Mouse (Mus musculus) stomach, embryonic 14.5 days (tissue): Measurements from ENCODE around the gene Gpatch4. TPM values are rescaled to one million over a fixed set of nuclear protein-coding genes. Genes with fewer than 3 reads are reported as not detected.

Source experiments
- ATAC-seq: fragments of 200-750 bp; cut with Nextera tagmentation; 2 replicates; pipeline ENCODE4 v1.8.0; 2017; ENCODE audit warnings: low read depth, moderate TSS enrichment; ENCODE audit not compliant: insufficient number of reproducible peaks, insufficient read depth, low FRiP score
- H3K27ac ChIP-seq: fragments of 300-500 bp; sonication (generic); 2 replicates; pipeline ENCODE4 v1.5.1; 2014; ENCODE audit warnings: mild to moderate bottlenecking, low read length, moderate library complexity, mixed read lengths
- H3K27me3 ChIP-seq: fragments of 300-500 bp; sonication (generic); 2 replicates; pipeline ENCODE4 v1.6.1; 2014; ENCODE audit warnings: low read length, control low read depth, mixed read lengths; ENCODE audit not compliant: control insufficient read depth, insufficient read depth
- H3K36me3 ChIP-seq: fragments of 300-500 bp; sonication (generic); 2 replicates; pipeline ENCODE4 v1.6.1; 2014; ENCODE audit warnings: mild to moderate bottlenecking, control low read depth, low read length, moderate library complexity, mixed read lengths; ENCODE audit not compliant: control insufficient read depth, insufficient read depth
- H3K4me1 ChIP-seq: fragments of 300-500 bp; sonication (generic); 2 replicates; pipeline ENCODE4 v1.6.1; 2014; ENCODE audit warnings: low read length, control low read depth, mixed read lengths; ENCODE audit not compliant: control insufficient read depth, insufficient read depth
- H3K4me2 ChIP-seq: fragments of 300-500 bp; sonication (generic); replicated peaks from 2 replicates; pipeline ENCODE4 v1.6.1; 2014; ENCODE audit warnings: low read depth, low read length, control low read depth
- H3K4me3 ChIP-seq: fragments of 300-500 bp; sonication (generic); 2 replicates; pipeline ENCODE4 v1.5.1; 2014; ENCODE audit warnings: low read depth, low read length, control low read depth
- H3K9ac ChIP-seq: fragments of 300-500 bp; sonication (generic); replicated peaks from 2 replicates; pipeline ENCODE4 v1.6.1; 2014; ENCODE audit warnings: low read depth, mild to moderate bottlenecking, control low read depth, low read length, moderate library complexity, mixed read lengths
- H3K9me3 ChIP-seq: fragments of 300-500 bp; sonication (generic); 2 replicates; pipeline ENCODE4 v1.6.1; 2016; ENCODE audit warnings: low read depth, low read length, control low read depth; ENCODE audit not compliant: control insufficient read depth
- WGBS: fragments of 180-500 bp; shearing (Covaris S2); extraction: QIAGEN DNeasy Blood & Tissue Kit; methylation state at CpG from one replicate; pipeline ENCODE4 v1.1.7; 2014; 5-methylcytosine and 5-hydroxymethylcytosine counted together
- polyA plus RNA-seq: library from polyadenylated mRNA; unstranded; fragments of >200 nt; fragmentation: Nextera tagmentation; extraction: Ambion mirVana; gene quantifications from 2 replicates; pipeline ENCODE4 v1.2.1, GENCODE M21; 2014

The Gpatch4 gene
- polyA plus RNA-seq, 1 experiment from 2014 or later: 36.0 TPM

GRCm38 (mm10) chr3:88027434-88028186, 15.3 kb upstream of the Gpatch4 start, which contains the start of gene Hapln2:
Gene Hapln2, minus strand, starts transcription at chr3:88027583.
- no peak for ATAC-seq
- Histone ChIP-seq H3K9ac (no peak within 1 kb of the TSS), H3K4me3 (no peak within 1 kb of the TSS), H3K4me2 (no peak within 1 kb of the TSS), H3K4me1 (peaks cover 2% of the 10 kb centered on the region), H3K36me3 (no peaks in the 10 kb centered on the region), H3K27me3 (peaks cover 30% of the 10 kb centered on the region), H3K9me3 (no peaks in the 10 kb centered on the region), H3K27ac (no peak within 1 kb of the TSS)
- 54% methylated on average over 5 of the region's 5 CpGs for WGBS

- H3K4me3 ChIP-seq: no peak overlapping the region
- H3K4me1 ChIP-seq: no peaks in the 10 kb centered on the region; the same call in 1 of the 2 replicates
- H3K9ac ChIP-seq: no peak overlapping the region
- WGBS: 15% methylated on average over 19 of the region's 19 CpGs
- H3K4me2 ChIP-seq: no peak overlapping the region
- H3K9me3 ChIP-seq: no peaks in the 10 kb centered on the region
- H3K27ac ChIP-seq: no peak overlapping the region
- peaks cover 9% of the 10 kb centered on the region; the same call in 1 of the 2 replicates for H3K27me3 ChIP-seq
- no peak; the same call in 1 of the 2 replicates for ATAC-seq
- H3K36me3 ChIP-seq: no peaks in the 10 kb centered on the region
These were observed 12.1 kb upstream of the Gpatch4 start for GRCm38 (mm10) chr3:88030608-88031395.

- no peak for ATAC-seq
- H3K27me3 ChIP-seq: peaks cover 9% of the 10 kb centered on the region; the same call in 1 of the 2 replicates
These were observed 9.4 kb upstream of the Gpatch4 start for GRCm38 (mm10) chr3:88033506-88033905.

DNA sequence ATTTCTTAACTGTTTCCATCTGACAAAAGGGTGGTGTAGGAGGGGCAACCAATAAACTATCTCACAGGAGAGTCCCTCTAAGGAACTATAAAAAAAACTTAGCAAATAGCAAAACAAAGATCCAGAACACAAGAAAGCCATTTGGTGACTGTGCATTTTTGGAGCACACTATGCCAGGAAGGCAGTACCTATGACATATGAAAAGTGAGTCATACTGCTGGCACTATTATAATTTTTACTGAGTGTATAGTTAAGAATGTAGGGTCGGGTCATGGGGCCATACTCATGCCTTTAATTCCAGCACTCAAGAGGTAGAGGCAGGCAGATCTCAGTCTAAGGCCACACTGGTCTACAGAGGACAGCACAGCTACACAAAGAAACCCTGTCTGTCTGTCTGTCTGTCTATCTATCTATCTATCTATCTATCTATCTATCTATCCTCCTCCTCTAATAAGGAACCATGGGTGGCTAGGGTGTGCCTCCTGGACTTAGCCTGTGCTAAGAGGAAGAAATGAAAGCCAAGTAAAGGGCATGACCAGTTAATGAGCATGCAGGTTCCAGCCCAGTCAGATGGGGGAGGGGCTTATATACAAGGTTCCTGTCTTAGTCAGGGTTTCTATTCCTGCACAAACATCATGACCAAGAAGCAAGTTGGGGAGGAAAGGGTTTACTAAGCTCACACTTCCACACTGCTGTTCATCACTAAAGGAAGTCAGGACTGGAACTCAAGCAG, 7.2 kb upstream of the Gpatch4 start:
- Histone ChIP-seq H3K9me3 (no peaks in the 10 kb centered on the region), H3K4me3 (no peak overlapping the region), H3K4me1 (no peaks in the 10 kb centered on the region; the same call in 1 of the 2 replicates), H3K36me3 (no peaks in the 10 kb centered on the region), H3K27me3 (0 out of 2 replicates have a peak, but pooled peaks cover 2% of the 10 kb centered on the region), H3K9ac (no peak overlapping the region), H3K4me2 (no peak overlapping the region), H3K27ac (no peak overlapping the region)
- WGBS: 64% methylated on average over 1 of the region's 1 CpGs
- no peak for ATAC-seq

More at GRCm38 (mm10) chr3:88033506-88033905, 9.4 kb upstream of the Gpatch4 start:
- H3K4me1 ChIP-seq: no peaks in the 10 kb centered on the region; the same call in 1 of the 2 replicates
- H3K9me3 ChIP-seq: no peaks in the 10 kb centered on the region
- H3K4me3 ChIP-seq: no peak overlapping the region
- no peak overlapping the region for H3K9ac ChIP-seq
- H3K27ac ChIP-seq: no peak overlapping the region
- 32% methylated on average over 5 of the region's 5 CpGs for WGBS
- no peak overlapping the region for H3K4me2 ChIP-seq
- no peaks in the 10 kb centered on the region for H3K36me3 ChIP-seq

GRCm38 (mm10) chr3:88049532-88049931, 6.6 kb downstream of the Gpatch4 start:
- peaks cover 16% of the 10 kb centered on the region for H3K36me3 ChIP-seq
- ATAC-seq: peak; percentile 80
- H3K9me3 ChIP-seq: no peaks in the 10 kb centered on the region
- H3K9ac ChIP-seq: no peak overlapping the region
- no peaks in the 10 kb centered on the region for H3K4me1 ChIP-seq
- H3K4me2 ChIP-seq: no peak overlapping the region
- H3K27ac ChIP-seq: no peak overlapping the region
- 48% methylated on average over 3 of the region's 3 CpGs for WGBS
- no peaks in the 10 kb centered on the region for H3K27me3 ChIP-seq
- no peak overlapping the region for H3K4me3 ChIP-seq

DNA sequence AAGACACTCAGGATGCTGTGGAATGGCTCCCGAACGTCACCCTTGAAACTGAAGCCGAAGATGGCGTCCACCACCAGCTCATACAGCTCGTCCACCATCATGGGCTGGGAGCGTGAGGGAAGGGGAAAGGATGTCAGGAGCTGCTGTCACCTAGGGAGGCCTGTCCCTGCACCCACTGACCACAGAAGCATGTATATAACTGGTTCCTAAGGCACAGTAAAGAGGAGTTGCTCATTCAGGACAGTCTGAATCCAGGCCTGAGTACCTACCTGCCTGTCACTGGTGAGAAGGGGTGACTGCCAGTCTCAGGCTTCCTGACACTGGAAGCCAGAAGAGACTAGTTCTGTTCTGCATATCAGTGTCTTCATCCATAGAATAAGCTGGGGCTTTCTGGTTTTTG, 14.1 kb downstream of the Gpatch4 start:
- Histone ChIP-seq H3K27ac (no peak overlapping the region), H3K27me3 (no peaks in the 10 kb centered on the region), H3K4me2 (peak overlapping the region; percentile 86; the same call in 1 of the 2 replicates), H3K4me3 (0 out of 2 replicates have a peak overlapping the region, but pooled peaks have one; percentile 95), H3K4me1 (peaks cover 8% of the 10 kb centered on the region; the same call in 1 of the 2 replicates), H3K36me3 (peaks cover 26% of the 10 kb centered on the region), H3K9me3 (no peaks in the 10 kb centered on the region), H3K9ac (no peak overlapping the region)
- 89% methylated on average over 6 of the region's 6 CpGs for WGBS
- ATAC-seq: no peak

- Histone ChIP-seq H3K27me3 (no peaks in the 10 kb centered on the region), H3K36me3 (peaks cover 24% of the 10 kb centered on the region), H3K9me3 (no peaks in the 10 kb centered on the region), H3K9ac (peak within 1 kb of the TSS; percentile 72), H3K4me1 (peaks cover 8% of the 10 kb centered on the region; the same call in 1 of the 2 replicates), H3K4me2 (peak within 1 kb of the TSS; percentile 86), H3K4me3 (peak within 1 kb of the TSS; percentile 95), H3K27ac (peak within 1 kb of the TSS; percentile 33; the same call in 1 of the 2 replicates)
- peak; percentile 96 for ATAC-seq
- WGBS: under 1% methylated on average over 60 of the region's 60 CpGs
These were observed 15.2 kb downstream of the Gpatch4 start, which contains the start of gene Naxe for GRCm38 (mm10) chr3:88057902-88058696. Gene Naxe, minus strand, starts transcription at chr3:88058495.
